Mouse (Mus musculus) G1E (cell line): Measurements from ENCODE around the gene Bcl2l1.

ENCODE experiments used
- CTCF ChIP-seq: IDR thresholded peaks from 2 replicates; pipeline ENCODE4 v1.5.1; 2012; ENCODE audit warnings: low read depth, low read length, inconsistent platforms, mixed read lengths
- GATA1 ChIP-seq: IDR thresholded peaks from 2 replicates; pipeline ENCODE4 v1.6.1; 2012; ENCODE audit warnings: borderline replicate concordance, low read length, inconsistent platforms, mixed read lengths
- POLR2AphosphoS5 ChIP-seq: IDR thresholded peaks from 2 replicates; pipeline ENCODE4 v1.6.1; 2012; ENCODE audit warnings: low read depth, low read length, inconsistent platforms; ENCODE audit not compliant: insufficient replicate concordance
- TAL1 ChIP-seq: conservative IDR thresholded peaks from 2 replicates; pipeline ENCODE4 v1.6.1; 2012; ENCODE audit warnings: low read depth, low read length, inconsistent platforms, mixed read lengths

- TF ChIP-seq CTCF (no peak), GATA1 (no peak), POLR2AphosphoS5 (no peak), TAL1 (no peak)
Observed at GRCm38 (mm10) chr2:152825713-152826112, 5.8 kb downstream of the Bcl2l1 start.
